Mouse (Mus musculus) embryo, embryonic 11.5 days (tissue): ENCODE measurements around the gene Zfp493.
A peak's percentile ranks its signal among the peaks of the same experiment; 100 is the strongest.
"Not testable (repeated sequence)": the region's sequence is repeated elsewhere in the genome, so short reads cannot be mapped to it uniquely, and the experiment has no call there.

Experiments
- DNase-seq: peaks from one replicate; pipeline ENCODE4 v3.0.0-alpha.2; 2012; ENCODE audit warnings: low read depth, low spot score

Gene Zfp493

GRCm38 (mm10) chr13:67779265-67780221 is at the start of gene Zfp493:
Zfp493 (plus strand) TSS chr13:67779693.
- DNase-seq = peak; percentile 61

DNA sequence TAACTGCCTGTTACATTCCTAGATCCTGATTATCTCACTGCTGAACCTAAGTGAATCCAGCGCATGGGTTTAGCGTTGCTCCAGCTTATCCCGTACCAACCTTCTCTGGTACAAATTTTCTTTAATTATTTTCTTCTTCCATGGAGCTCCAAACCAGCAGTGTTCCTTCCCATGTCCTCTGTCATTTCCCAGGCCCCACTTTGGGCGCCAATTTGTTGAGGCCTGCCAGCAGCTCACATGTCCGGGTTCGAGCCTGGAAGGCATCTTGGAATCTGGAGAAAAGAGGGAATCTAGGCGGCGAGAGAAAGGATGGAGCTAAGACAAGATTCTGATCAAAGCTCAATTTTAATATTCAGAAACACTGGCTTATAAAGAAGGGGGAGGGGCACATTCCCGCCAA is 45.1 kb upstream of the Zfp493 start:
- DNase-seq = not testable (repeated sequence)

DNA sequence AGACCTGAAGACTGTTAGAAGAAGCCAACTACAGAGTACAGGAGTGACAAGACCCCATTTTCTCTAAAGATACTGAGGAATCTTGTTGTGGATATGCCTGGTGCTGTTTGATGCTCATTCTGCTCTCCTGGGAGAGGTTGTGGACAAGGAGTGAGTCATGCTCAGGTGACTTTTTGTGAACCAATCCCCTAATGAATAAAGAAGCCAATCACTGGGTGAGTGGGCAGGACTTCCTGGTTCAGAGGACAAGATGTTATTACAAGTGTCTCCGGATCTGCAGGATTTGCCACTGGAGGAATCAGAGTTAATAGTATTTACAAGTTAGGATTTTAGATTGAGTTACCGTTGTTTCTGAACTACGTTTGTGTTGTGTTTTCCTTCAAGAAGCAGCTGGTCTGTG is 36.6 kb upstream of the Zfp493 start:
- DNase-seq = no peak

GRCm38 (mm10) chr13:67743896-67744295 is 35.6 kb upstream of the Zfp493 start:
- DNase-seq = no peak

- peak; percentile 40 for DNase-seq
These were observed 24.9 kb upstream of the Zfp493 start, which contains the start of gene Zfp85 for GRCm38 (mm10) chr13:67754333-67755306. Zfp85 (minus strand) TSS chr13:67755228.

DNA sequence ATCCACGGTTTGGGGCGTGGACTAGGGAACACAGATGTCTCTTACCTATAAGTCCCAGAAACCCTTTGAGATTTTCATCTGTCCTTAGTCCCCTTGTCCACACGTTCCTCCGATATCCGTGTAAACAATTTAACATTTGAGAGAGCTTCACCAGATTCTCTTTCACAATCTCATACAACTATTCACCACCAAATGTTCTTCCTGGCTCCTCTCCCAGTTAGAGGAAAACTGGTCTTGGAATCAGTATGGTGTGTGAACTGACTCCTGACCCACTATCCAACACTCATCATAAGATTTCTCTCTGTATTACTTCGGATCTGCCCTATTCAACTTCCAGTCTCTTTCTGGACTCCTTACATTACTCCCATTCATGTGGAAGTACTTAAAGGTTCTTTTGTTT is 23.7 kb upstream of the Zfp493 start:
- no peak for DNase-seq

DNA sequence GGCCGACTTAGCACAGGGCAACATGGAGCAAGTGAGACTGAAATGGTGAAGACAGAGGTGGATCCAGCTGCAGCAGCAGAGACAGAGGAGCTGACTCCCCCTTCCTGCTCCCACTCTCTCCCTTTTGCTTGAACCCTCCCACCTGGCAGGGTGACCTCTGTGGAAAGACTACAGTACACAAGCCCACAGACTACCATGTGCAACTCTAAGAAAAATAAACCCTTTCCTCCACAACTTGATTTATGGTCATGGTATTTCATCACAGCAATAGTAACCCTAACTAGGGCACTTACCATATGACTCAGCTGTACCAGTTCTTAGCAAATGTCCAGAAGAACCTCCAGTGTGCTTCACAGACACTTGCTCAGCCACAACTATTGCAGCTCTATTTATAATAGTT is 19.5 kb upstream of the Zfp493 start:
- no peak for DNase-seq

GRCm38 (mm10) chr13:67763031-67763768 is 16.3 kb upstream of the Zfp493 start:
- no peak for DNase-seq

DNA sequence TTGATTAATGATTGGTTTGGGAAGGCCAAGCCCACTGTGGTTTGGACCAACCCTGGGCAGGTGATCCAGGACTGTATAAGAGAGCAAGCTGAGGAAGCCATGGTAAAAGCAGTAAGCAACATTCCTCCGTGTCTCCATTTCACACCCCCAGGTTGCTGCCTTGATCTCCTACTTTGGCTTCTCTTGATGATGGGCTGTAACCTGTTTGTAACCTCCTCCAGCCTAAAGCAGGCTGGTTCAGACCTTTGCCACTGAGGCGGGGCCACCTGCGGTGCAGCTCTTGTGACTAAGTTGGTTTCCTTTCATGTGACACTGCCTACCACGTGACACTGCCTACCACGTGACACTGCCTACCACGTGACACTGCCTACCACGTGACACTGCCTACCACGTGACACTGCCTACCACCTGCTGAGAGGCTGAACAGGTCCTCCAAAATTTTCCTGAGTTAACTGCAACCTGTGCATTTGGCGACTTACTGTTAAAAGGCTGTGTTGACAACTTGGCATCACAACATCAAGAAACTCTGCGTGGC is 12.5 kb downstream of the Zfp493 start:
- DNase-seq = no peak

DNA sequence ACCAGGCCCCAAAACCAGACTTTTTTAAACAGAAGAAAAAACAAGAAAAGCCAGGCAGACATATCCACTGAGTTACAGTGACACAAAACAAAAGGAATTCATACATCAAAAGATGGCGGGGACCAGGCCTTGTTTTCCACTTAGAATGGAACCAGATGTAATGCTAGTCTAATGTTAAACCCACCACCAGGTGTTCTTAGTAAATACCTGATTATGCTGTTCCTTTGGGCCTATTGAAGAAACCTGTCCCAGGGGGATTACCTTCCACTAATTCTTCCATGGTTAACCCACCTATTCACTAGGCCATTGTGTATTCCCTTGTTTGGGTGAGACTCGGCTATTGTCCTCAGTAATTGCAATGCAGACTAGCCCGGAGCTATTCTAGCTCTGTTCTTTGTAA is 19.1 kb downstream of the Zfp493 start:
- DNase-seq = no peak

DNA sequence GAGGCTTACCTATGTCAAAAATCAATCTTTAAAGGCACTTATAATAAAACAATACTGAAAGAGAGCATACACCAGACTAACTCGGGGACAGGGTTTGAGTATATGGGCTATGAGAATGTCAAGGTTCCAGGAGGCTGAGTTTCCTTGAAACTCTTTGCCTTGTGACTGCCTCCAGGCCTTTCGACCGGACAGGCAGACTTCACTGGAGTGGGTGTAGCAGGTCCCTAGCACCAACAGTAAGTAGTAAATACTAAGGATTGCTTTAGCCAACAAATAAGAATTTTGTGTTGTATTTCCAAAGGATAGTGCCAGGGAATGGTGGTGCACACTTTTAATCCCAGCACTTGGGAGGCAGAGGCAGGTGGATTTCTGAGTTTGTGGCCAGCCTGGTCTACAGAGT is 19.7 kb downstream of the Zfp493 start:
- DNase-seq = not testable (repeated sequence)

DNA sequence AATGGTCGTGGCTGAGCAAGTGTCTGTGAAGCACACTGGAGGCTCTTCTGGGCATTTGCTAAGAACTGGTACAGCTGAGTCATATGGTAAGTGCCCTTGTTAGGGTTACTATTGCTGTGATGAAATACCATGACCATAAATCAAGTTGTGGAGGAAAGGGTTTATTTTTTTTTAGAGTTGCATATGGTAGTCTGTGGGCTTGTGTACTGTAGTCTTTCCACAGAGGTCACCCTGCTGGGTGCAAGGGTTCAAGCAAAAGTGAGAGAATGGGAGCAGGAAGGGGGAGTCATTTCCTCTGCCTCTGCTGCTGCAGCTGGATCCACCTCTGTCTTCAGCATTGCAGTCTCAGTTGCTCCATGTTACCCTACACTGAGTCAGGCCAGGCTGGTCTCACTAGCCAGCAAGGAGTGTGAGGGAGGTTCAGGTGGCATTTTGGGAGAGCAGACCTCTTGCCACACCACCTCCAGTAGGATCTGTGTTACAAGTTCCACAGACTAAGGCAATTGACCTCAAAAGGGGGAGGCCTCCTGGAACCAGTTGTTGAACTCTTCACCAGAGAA is 32.2 kb downstream of the Zfp493 start:
- DNase-seq = no peak

GRCm38 (mm10) chr13:67812961-67813709 is 33.6 kb downstream of the Zfp493 start:
- DNase-seq = no peak

- peak; percentile 69 for DNase-seq
These were observed 34.5 kb downstream of the Zfp493 start, which contains the start of gene Zfp273 for GRCm38 (mm10) chr13:67813710-67814660. Zfp273 (plus strand) TSS chr13:67813740.

- no peak for DNase-seq
These were observed 39.1 kb downstream of the Zfp493 start for GRCm38 (mm10) chr13:67818636-67819035.

GRCm38 (mm10) chr13:67830911-67831336 is 51.4 kb downstream of the Zfp493 start, which contains the start of gene Gm10037:
Gm10037 (plus strand) TSS chr13:67831106.
- DNase-seq = no peak

DNA sequence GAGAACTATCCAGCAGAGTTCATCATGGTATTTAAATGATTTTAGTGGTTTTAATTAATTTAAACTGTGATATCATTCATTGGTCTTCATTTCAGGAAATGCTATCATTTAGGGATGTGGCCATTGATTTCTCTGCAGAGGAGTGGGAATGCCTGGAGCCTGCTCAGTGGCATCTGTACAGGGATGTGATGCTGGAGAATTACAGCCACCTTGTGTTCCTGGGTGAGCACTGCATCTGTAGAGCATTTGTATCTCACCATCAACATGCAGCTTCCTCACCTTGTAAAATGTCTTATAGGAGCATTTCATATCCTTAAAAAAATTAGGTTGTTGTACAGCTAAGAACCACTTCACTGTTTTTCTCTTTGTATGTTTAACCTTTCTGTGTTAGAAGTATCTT is 53.6 kb downstream of the Zfp493 start:
- not testable (repeated sequence) for DNase-seq
